Mouse (Mus musculus): Measurements from ENCODE around the gene H2al1i. TPM values are rescaled to one million over a fixed set of nuclear protein-coding genes. Genes with fewer than 3 reads are reported as not detected.

Gene H2al1i
- total RNA-seq (2023) = not detected

GRCm38 (mm10) chrX:11324359-11324758 is at the start of gene H2al1i:
H2al1i (plus strand) TSS chrX:11324659.

DNA sequence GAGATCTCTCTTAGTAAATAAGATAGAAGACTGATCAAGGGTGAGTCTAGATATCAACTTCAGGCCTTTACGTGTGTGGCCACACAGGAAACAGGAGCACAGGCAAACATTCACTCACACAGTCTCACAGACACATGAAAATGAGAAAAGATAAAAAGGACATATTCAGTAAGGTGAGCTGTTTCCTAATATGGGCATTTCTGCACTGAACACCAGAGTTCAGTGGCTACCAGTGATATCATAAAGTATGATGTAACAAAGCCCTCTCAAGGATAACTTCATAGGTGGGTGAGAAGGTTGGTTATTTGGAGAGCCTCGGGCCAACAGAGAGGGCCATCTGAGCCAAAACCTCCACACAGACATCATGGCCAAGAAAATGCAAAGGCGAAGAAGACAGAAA is 25.5 kb upstream of the H2al1i start, which contains the start of gene H2al1a:
TSS of gene H2al1a (plus strand) at position 301 of the 400 bp plus-strand sequence.

GRCm38 (mm10) chrX:11302132-11302531 is 22.3 kb upstream of the H2al1i start, which contains the start of gene H2al1b:
H2al1b (plus strand) TSS chrX:11302432.

GRCm38 (mm10) chrX:11305355-11305754 is 19.1 kb upstream of the H2al1i start, which contains the start of gene H2al1c:
H2al1c (plus strand) TSS chrX:11305655.

GRCm38 (mm10) chrX:11308524-11308923 is 15.9 kb upstream of the H2al1i start, which contains the start of gene H2al1d:
H2al1d (plus strand) TSS chrX:11308824.

DNA sequence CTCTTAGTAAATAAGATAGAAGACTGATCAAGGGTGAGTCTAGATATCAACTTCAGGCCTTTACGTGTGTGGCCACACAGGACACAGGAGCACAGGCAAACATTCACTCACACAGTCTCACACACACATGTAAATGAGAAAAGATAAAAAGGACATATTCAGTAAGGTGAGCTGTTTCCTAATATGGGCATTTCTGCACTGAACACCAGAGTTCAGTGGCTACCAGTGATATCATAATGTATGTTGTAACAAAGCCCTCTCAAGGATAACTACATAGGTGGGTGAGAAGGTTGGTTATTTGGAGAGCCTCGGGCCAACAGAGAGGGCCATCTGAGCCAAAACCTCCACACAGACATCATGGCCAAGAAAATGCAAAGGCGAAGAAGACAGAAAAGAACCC is 12.8 kb upstream of the H2al1i start, which contains the start of gene H2al1e:
TSS of gene H2al1e (plus strand) at position 301 of the 400 bp plus-strand sequence.

GRCm38 (mm10) chrX:11314858-11315257 is 9.6 kb upstream of the H2al1i start, which contains the start of gene H2al1f:
H2al1f (plus strand) TSS chrX:11315158.

DNA sequence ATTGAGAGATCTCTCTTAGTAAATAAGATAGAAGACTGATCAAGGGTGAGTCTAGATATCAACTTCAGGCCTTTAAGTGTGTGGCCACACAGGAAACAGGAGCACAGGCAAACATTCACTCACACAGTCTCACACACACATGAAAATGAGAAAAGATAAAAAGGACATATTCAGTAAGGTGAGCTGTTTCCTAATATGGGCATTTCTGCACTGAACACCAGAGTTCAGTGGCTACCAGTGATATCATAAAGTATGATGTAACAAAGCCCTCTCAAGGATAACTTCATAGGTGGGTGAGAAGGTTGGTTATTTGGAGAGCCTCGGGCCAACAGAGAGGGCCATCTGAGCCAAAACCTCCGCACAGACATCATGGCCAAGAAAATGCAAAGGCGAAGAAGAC is 6.5 kb upstream of the H2al1i start, which contains the start of gene H2al1g:
TSS of gene H2al1g (plus strand) at position 301 of the 400 bp plus-strand sequence.

GRCm38 (mm10) chrX:11321192-11321591 is 3.3 kb upstream of the H2al1i start, which contains the start of gene H2al1h:
H2al1h (plus strand) TSS chrX:11321492.

DNA sequence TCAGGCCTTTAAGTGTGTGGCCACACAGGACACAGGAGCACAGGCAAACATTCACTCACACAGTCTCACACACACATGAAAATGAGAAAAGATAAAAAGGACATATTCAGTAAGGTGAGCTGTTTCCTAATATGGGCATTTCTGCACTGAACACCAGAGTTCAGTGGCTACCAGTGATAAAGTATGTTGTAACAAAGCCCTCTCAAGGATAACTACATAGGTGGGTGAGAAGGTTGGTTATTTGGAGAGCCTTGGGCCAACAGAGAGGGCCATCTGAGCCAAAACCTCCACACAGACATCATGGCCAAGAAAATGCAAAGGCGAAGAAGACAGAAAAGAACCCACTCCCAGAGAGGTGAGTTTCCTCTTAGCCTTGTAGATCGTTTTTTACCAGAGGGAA is 3.1 kb downstream of the H2al1i start, which contains the start of gene H2al1j:
TSS of gene H2al1j (plus strand) at position 301 of the 400 bp plus-strand sequence.

Other genes with a start within 250 kb of the H2al1i start
- gene H2al1a, start 25.4 kb upstream of the H2al1i start, total RNA-seq (2023) = not detected
- gene H2al1b, start 22.2 kb upstream of the H2al1i start, total RNA-seq (2023) = not detected
- not detected for gene H2al1c, start 19.0 kb upstream of the H2al1i start, total RNA-seq (2023)
- not detected for gene H2al1d, start 15.8 kb upstream of the H2al1i start, total RNA-seq (2023)
- not detected for gene H2al1e, start 12.7 kb upstream of the H2al1i start, total RNA-seq (2023)
- not detected for gene H2al1f, start 9.5 kb upstream of the H2al1i start, total RNA-seq (2023)
- gene H2al1g, start 6.4 kb upstream of the H2al1i start, total RNA-seq (2023) = not detected
- gene H2al1h, start 3.2 kb upstream of the H2al1i start, total RNA-seq (2023) = not detected
- not detected for gene H2al1j, start 3.2 kb downstream of the H2al1i start, total RNA-seq (2023)